Mouse (Mus musculus): Measurements from ENCODE around the gene Gm17555. TPM values are rescaled to one million over a fixed set of nuclear protein-coding genes. Genes with fewer than 3 reads are reported as not detected.

Gm17555 gene
- polyA plus RNA-seq, 1 experiment from 2014 or later = not detected

DNA sequence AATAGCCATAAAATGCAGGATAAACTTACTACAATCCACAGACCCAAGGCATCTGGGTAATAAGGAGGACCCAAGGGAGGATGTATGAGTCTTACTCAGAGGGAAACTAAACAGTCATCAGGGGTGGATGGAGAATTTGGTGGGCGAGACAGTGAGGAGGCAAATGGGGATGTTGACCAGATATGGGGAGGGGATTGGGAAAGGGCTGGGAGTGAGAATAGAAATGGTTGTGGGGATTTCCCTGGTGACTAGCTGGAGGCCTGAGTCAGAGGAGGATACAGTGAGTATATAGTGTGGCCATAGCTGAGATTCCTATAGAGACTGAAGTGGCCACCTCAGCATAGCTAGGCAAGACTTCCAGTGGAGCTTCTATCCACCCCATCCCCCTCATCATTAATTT, 16.8 kb downstream of the Gm17555 start:
- H3K9me3 ChIP-seq (replicated peaks) = no peaks in the 10 kb centered on the region; the same call in 1 of the 2 replicates
- no peak for ATAC-seq (replicated peaks; ENCODE audit: insufficient number of reproducible peaks, insufficient read depth, low FRiP score, low read depth)
- H3K27ac ChIP-seq = no peak overlapping the region
- no peaks in the 10 kb centered on the region for H3K27me3 ChIP-seq
- H3K36me3 ChIP-seq = no peaks in the 10 kb centered on the region
- no peaks in the 10 kb centered on the region for H3K4me1 ChIP-seq (replicated peaks)
- no peak overlapping the region for H3K4me3 ChIP-seq
- no peak overlapping the region for H3K9ac ChIP-seq
- 76% methylated on average over 1 of the region's 1 CpGs for WGBS
- H3K4me2 ChIP-seq = no peak overlapping the region

GRCm38 (mm10) chr2:126236905-126237304, 22.0 kb downstream of the Gm17555 start:
- Histone ChIP-seq H3K27me3 (no peaks in the 10 kb centered on the region), H3K4me3 (no peak overlapping the region), H3K9me3 (replicated peaks) (no peaks in the 10 kb centered on the region), H3K9ac (no peak overlapping the region), H3K4me2 (no peak overlapping the region), H3K4me1 (replicated peaks) (no peaks in the 10 kb centered on the region), H3K36me3 (no peaks in the 10 kb centered on the region), H3K27ac (no peak overlapping the region)
- no peak for ATAC-seq (replicated peaks; ENCODE audit: insufficient number of reproducible peaks, insufficient read depth, low FRiP score, low read depth)
- WGBS = 85% methylated on average over 4 of the region's 4 CpGs

GRCm38 (mm10) chr2:126245446-126245845, 30.5 kb downstream of the Gm17555 start:
- Histone ChIP-seq H3K9me3 (replicated peaks) (no peaks in the 10 kb centered on the region), H3K4me3 (no peak overlapping the region), H3K4me1 (replicated peaks) (no peaks in the 10 kb centered on the region), H3K27ac (no peak overlapping the region), H3K4me2 (no peak overlapping the region), H3K36me3 (no peaks in the 10 kb centered on the region), H3K9ac (no peak overlapping the region), H3K27me3 (no peaks in the 10 kb centered on the region)
- no peak for ATAC-seq (replicated peaks; ENCODE audit: insufficient number of reproducible peaks, insufficient read depth, low FRiP score, low read depth)
- WGBS = 28% methylated on average over 2 of the region's 2 CpGs

DNA sequence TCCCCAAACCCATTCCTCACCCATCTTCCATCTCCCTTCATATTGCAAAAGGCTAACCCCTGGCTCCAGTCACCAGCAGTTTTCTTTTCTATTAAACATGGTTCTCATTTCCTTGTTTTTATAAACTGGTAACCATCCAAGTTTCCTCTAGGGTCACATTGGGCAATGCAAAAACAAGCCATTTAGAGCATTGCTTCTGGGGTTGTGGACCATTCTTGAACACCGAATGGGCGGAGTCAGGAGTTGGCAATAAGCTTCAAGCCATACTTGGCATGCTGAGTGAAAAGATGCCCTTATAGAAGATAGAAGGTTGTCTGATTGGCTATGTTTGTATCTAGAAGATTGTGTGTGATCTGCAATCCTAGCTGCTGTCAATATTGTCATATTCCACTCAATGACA, 33.6 kb downstream of the Gm17555 start:
- no peak overlapping the region for H3K9ac ChIP-seq
- no peak overlapping the region for H3K4me2 ChIP-seq
- ATAC-seq (replicated peaks; ENCODE audit: insufficient number of reproducible peaks, insufficient read depth, low FRiP score, low read depth) = no peak
- no peaks in the 10 kb centered on the region for H3K4me1 ChIP-seq (replicated peaks)
- no peaks in the 10 kb centered on the region for H3K36me3 ChIP-seq
- no peak overlapping the region for H3K4me3 ChIP-seq
- WGBS = 90% methylated on average over 2 of the region's 2 CpGs
- H3K27ac ChIP-seq = no peak overlapping the region
- H3K9me3 ChIP-seq (replicated peaks) = no peaks in the 10 kb centered on the region
- H3K27me3 ChIP-seq = no peaks in the 10 kb centered on the region

DNA sequence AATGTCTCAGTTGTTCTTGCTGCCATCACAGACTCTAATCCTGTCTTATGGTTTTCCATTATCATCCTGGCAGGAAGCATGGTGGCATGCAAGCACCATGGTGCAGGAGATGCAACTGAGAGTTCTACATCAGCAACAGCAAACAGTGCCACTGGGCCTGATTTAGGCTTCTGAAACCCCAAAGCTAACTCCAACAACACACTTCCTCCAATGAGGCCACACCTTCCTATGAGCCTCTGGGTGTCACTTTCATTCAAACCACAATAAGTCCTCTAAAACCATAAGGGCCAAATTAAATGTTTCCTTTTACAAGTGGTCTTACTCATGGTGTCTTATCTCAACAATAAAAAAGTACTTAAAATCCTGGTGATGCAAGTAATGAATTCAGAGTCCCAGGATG, 37.3 kb downstream of the Gm17555 start:
- H3K4me3 ChIP-seq = no peak overlapping the region
- no peak for ATAC-seq (replicated peaks; ENCODE audit: insufficient number of reproducible peaks, insufficient read depth, low FRiP score, low read depth)
- H3K4me1 ChIP-seq (replicated peaks) = no peaks in the 10 kb centered on the region
- no peak overlapping the region for H3K4me2 ChIP-seq
- no peaks in the 10 kb centered on the region for H3K27me3 ChIP-seq
- no peaks in the 10 kb centered on the region for H3K9me3 ChIP-seq (replicated peaks)
- H3K27ac ChIP-seq = no peak overlapping the region
- no peak overlapping the region for H3K9ac ChIP-seq
- H3K36me3 ChIP-seq = no peaks in the 10 kb centered on the region

Other genes with a start within 250 kb of the Gm17555 start
- gene Fgf7, start 180.4 kb upstream of the Gm17555 start, polyA plus RNA-seq (2015; fragmentation: Nextera tagmentation; extraction: Ambion mirVana) = 1.2 and 2.4 TPM in 2 replicates
- gene Fam227b, start 63.1 kb upstream of the Gm17555 start, polyA plus RNA-seq (2015; fragmentation: Nextera tagmentation; extraction: Ambion mirVana) = not detected in 2 replicates
- gene Dtwd1, start 63.0 kb upstream of the Gm17555 start, polyA plus RNA-seq (2015; fragmentation: Nextera tagmentation; extraction: Ambion mirVana) = 15.2 and 17.1 TPM in 2 replicates

All from heart, embryonic 15.5 days (tissue).